Mouse (Mus musculus) left cerebral cortex, postnatal 10 days (tissue): ENCODE data around the gene Bpifb2. TPM values are rescaled to one million over a fixed set of nuclear protein-coding genes. Genes with fewer than 3 reads are reported as not detected.
"Not testable (repeated sequence)": the region's sequence is repeated elsewhere in the genome, so short reads cannot be mapped to it uniquely, and the experiment has no call there.

ENCODE experiments used
- DNase-seq, 2 experiments: peaks; one replicate each; pipeline ENCODE4 v3.0.0; 2021 to 2022; ENCODE audit warnings: low spot score in 2 of 2, mixed read lengths in 1 of 2; ENCODE audit errors: extremely low spot score in 1 of 2
- intact Hi-C: fragments of 180-260 bp; cut with DNase I; formaldehyde crosslinking; loops from one replicate; pipeline ENCODE4 v1.15.1; 2025
- total RNA-seq, 2 experiments: library from RNA; stranded (reverse); gene quantifications; 2 replicates each; pipeline ENCODE4 v1.2.3; 2021

Bpifb2 gene
- total RNA-seq = not detected

DNA sequence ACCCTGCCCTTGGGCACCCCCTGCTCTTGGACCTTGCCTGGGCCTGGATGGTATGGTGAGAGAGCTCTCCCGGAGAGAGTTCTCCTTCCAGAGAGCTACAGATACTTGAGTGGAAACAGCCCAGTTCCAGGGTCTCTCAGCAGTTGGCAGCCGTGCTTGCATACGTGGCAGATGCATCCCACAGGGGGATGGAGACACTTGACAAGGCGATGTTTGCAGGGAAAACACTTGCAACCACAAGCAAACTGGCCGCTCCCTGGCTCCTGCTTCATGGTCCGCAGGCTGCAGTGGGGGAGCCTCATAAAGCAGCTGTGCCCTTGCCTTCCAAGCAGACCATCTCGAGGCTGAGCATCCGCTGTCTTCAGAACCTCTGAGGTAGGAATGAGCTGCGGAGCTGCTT lies at the start of gene Bpifb2:
Gene Bpifb2, plus strand, starts transcription at position 301 of the 400 bp plus-strand sequence.
- intact Hi-C loops = no loop called here
- peak in 1 of 2 experiments; percentile 13 for DNase-seq

DNA sequence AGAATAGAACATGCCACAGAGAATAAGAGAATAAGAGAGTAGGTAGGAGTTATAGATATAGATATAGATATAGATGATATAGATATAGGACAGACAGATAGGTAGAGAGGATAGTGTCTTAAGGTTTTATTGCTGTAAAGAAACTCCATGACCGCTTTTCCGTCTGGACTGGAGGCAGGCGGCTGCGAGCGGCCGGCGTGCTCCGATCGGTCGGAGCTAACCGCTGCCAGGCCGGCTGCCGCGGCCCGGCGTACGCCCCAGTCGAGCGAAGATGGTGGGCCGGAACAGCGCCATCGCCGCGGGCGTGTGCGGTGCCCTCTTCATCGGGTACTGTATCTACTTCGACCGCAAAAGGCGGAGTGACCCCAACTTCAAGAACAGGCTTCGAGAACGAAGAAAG lies 48.9 kb upstream of the Bpifb2 start:
- DNase-seq, intact Hi-C loops: not testable (repeated sequence)

DNA sequence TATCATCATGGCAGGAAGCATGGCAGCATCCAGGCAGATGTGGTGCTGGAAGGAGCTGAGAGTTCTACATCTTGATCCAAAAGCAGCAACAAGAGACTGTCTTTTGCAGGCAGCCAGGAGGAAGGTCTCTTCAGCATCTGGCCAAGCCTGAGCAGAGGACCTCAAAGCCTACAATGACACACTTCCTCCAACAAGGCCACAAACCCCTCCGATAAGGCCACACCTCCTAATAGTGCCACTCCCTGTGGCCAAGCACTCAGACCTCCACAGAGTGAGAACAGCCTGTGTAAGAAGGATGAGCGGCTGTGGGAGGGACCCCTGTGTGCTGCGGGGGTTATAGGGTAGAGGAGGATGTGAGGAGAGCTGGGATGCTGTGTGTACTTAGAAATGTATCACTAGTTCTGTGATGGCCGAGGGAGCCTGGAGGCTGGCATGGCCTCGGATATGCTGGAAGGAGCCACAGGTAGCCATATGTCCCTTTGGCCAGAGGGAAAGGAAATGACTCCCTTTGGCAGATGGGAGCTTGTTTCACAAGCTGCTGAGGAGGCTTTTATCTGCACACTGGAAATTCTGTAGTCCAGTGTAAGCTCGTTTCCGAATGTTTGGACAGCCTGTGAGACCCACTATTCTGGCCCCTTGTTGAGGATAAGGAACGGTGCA lies 47.5 kb upstream of the Bpifb2 start:
- no peak for DNase-seq
- intact Hi-C loops = no loop called here

DNA sequence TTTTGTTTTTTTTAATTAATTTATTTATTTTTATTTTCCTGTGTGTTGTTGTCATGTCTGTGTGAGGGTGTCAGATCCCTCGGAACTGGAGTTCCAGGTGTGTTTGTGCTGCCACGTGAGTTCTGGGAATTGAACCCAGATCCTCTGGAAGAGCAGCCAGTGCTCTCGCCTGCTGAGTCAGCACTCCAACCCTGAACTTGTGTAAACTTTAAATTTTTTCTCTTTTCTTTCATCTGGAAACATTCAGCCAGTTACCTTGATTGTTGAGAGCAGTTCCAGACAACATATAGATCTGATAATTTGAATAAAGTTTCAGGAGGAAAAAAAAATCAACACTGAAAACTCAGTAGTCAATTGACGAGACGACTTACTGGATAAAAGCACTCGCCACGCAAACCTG lies 46.1 kb upstream of the Bpifb2 start:
- DNase-seq = no peak
- intact Hi-C loops = no loop called here

DNA sequence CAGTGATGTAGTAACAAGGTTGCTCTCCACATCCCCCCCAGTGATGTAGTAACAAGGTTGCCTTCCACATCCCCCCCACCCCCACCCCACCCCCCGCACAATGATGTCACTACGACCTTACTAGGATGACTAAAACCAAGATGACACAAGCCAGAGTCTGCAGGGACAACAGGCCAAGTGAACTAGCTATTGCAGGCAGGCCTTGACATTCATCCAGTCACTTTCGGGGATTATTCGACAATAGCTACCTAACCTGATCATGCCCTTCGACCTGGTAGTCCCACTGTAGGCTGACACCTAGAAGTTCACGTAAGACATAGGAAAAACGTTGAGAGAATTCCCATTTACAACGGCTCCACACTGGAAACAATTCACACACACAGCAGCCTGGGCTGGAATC lies 41.6 kb upstream of the Bpifb2 start:
- intact Hi-C loops = no loop called here
- DNase-seq = no peak

DNA sequence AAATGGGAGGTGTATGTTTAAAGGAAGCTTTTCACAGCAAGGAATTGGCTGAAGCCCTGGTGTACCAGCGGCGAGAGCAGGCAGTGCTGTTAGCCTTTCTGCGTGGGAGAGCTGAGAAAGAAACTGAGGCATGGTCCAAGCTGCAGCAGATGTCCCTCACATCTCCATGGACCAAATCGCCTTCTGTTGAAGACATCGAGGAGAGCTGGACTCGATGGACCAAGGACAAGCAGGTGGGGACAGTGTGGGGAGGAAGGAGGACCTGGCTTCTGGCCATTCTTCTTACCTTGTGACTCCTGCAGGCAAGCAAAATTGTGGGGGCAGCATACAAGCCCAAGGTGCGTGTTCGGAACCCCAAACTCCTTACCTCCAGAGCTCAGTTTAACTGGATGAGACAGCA lies 32.0 kb upstream of the Bpifb2 start:
- DNase-seq = no peak
- intact Hi-C loops = no loop called here

DNA sequence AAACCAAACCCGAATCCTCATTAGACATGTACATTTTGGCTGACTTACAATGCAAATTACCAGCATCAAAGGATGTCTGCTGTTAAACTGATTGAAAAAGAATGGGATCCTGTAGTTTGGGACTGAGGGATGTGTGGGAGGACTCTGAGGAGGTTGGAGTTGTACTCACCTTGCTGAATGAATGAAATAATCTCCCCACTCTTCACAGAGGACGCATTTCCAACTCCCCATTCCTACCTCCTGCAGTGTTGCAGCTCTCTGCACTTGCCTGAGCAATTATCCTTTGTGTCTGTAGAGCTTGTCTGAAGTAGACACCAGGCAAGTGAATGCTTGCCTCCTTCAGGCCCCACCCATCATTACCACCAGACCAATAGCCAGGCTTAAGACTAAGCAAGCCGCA lies 26.5 kb upstream of the Bpifb2 start:
- intact Hi-C loops = no loop called here
- DNase-seq = no peak

DNA sequence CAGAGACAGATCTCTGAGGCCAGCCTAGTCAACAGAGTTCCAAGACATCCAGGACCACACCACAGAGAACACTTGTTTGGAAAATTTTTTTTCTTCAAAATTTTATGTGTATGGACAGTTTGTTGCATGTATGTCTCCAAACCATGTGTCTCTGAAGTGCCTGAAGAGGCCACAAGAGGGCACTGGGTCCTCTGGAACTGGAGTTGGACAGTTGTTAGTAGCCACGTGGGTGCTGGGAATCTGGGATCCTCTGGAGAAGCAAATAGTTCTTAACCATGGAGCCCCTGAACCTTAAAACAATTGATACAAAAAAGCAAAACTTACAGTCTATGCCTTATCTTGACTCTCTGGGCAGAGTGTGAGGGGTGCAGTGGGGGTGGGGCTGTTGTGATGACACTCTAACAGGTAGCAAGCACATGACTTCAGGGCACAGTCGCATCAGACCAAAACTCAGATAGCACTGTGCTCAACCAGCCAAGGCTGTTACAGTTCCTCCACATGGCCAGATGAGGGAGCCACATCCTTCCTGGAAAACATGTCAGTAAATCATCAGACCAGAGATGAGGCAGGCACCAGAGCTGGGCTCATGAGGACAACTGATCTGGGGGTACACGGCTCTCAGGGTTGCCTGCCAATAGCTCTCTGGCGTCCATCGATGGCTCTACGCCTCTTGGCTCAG lies 24.4 kb upstream of the Bpifb2 start:
- intact Hi-C loops = loop anchor here (2.0 kb wide), 1 partner anchor 182 kb away; no protein-coding TSS in a partner anchor
- no peak for DNase-seq

DNA sequence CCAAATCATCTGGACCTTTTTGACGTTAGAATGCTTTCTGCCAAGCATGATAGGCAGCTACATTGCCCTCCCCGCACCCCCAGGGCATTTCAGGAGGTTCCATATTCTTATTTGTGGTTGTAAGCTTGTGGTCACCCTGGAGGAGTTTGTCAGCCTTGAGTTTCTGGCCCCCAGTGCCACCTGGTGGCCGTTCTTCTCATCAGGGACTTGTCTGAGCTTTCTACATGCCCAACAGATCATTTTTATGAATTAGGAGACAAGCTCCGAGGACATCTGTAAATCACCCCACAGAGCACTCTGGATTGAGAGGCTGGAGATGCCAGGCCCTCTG lies 23.9 kb upstream of the Bpifb2 start:
- peak; percentile 28 to 65 for DNase-seq
- intact Hi-C loops = loop anchor here (2.0 kb wide), 1 partner anchor 182 kb away; no protein-coding TSS in a partner anchor

DNA sequence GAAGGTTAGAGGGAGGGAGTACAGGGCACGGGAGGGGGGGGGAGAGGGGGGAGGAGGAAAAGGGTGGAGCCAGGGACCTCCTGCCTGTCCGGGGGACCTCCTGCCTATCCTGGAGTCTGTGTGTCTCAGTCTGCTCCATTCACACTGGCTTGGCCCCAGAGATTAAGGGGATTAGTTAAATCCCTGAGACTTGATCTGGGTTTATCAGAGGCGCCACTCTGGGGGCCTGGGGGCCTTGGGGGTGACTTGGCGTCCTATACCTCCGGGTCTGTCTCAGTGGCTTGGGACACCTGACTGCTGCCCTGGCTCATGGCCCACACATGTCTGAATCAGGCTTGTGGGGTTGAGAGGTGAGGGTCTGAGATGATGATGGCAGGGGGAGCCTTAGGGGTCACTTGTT lies 21.3 kb upstream of the Bpifb2 start:
- DNase-seq = no peak
- intact Hi-C loops = no loop called here

DNA sequence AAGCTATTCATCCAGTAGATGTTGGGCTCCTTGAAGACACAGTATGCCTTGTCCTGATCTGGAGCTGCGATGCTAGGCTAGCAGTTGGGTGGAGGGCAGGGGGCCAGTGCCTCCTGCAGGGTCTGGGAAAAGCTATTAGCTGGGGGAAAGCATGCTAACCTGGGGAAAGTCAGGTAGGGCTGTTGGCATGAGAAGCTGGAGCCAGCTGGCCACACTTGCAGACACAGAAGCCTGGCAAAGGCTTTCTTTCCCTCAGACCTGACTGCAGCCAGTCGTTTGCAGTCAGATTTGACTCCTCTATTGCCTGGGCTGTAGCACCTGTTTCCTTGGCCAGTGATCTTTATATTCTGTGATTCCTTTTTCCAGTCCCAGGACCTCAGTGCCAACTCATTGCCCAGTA lies 15.3 kb upstream of the Bpifb2 start:
- intact Hi-C loops = no loop called here
- peak in 1 of 2 experiments; percentile 13 for DNase-seq

DNA sequence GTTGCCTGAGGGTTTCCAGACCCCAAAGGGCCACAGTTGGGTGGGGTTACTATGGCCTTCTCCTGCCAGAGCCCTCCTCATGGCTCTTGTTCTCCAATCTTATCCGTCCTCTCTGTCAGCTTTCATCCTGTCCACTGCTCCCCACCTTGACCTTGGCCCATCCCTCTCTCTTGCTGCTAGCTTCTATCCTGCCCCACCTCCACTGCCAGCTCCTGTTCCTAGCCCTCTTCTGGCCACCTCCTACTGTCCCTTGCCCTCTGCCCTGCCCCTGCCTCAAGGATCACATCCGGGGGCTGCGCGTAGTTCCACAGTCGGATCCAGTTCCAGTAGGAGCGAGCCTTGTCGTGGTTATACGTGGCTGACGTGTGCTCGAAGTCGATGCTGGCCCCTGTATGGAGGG lies 14.5 kb upstream of the Bpifb2 start:
- intact Hi-C loops = no loop called here
- DNase-seq = no peak

DNA sequence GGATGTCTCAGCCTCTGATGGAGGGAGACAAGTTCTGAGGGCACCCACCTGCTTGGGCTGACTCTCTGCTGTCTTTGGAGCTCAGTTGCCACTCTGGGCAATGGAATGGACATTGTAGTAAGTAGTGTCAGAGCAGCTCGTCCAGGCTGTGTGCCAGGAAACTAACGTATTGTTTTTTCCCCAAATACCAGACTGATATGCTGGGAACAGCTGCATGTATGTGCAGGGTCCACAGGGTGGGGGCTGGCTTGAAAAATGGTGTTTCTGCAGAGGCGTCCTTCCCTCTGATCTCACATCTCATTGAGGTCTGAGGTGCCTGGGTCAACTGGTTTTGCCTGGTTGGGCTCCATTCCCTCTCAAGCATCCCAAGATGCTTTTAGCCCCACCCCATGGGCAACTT lies 14.1 kb upstream of the Bpifb2 start:
- DNase-seq = no peak
- intact Hi-C loops = no loop called here

DNA sequence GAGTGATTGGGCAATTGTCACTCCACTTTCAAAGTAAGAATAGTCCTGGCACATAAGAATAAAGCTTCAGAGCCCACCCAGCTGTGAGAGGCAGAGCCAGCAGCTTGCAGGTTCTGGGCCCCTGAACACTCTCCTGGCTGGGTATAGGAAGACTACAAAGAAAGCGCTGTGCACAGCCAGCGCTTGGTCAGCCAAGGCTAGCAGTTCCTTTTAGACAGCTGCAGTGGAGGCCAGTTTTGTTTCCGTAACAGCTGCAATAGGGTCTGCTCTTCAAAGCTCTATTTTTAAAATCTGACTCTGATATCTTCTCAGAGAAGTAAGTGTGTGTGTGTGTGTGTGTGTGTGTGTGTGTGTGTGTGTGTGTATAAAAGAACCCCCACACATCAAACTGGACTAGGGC lies 12.9 kb upstream of the Bpifb2 start:
- intact Hi-C loops = no loop called here

DNA sequence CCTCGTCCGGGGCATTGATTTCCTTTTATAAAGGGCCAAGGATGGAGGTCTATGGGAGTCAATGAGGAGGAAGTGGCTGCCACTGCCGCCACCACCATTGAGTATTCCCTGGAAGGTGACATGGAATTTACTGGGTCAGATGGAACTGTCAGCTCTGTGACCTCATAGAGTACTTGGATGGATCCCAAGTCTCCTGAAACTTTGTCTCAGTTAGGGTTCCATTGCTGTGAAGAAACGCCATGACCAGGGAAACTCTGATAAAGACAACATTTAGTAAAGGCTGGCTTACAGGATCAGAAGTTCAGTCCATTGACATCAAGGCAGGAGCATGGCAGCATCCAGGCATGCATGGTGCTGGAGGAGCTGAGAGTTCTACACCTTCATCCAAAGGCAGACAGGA lies 3.9 kb upstream of the Bpifb2 start, which contains the start of gene Sun5:
Gene Sun5, minus strand, starts transcription at position 101 of the 400 bp plus-strand sequence.
- DNase-seq = no peak
- intact Hi-C loops = no loop called here

More for the DNA sequence above, 12.9 kb upstream of the Bpifb2 start:
- peak in 1 of 2 experiments; percentile 5 for DNase-seq

DNA sequence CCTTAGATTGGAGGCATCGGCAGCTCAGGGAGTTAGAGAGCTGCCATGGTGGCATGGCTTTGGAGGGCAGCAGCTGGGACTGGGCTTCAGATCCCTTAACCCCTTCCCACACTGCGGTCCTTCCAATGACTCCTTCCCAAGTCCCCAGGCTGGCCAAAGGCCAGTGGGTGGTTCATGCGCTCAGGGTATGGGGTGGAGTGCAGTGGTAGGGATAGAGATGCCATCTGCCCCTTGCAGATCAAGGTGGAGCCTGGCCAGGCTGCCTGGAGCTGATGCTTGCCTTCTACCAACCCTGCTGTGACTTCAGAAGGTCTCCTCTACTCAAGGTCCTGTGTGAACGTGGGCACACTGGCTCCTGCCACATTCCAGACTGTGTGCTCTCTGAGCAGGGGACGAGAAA lies 24.3 kb downstream of the Bpifb2 start:
- intact Hi-C loops = no loop called here
- no peak for DNase-seq

DNA sequence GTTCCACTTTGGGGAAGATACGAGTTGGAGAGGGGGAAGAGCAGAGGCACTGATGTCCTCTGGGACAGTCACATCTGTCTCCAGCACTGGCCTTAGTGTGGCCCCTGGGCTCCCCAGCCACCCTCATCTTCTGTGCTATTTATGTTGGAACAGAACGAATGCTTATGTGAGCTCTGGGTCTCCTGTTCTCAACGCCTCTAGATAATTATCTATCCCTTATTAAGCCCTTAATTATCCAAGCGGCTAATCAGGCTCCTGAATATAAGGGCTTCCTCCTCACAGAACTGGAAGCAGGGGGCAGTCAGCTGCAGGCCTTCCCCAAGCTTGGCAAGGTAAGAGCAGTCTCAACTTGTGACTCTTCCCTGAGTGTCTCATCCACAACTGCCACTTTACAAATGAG lies 25.2 kb downstream of the Bpifb2 start, which contains the start of gene Bpifb6:
Gene Bpifb6, plus strand, starts transcription at position 301 of the 400 bp plus-strand sequence.
- intact Hi-C loops = no loop called here
- DNase-seq = no peak

DNA sequence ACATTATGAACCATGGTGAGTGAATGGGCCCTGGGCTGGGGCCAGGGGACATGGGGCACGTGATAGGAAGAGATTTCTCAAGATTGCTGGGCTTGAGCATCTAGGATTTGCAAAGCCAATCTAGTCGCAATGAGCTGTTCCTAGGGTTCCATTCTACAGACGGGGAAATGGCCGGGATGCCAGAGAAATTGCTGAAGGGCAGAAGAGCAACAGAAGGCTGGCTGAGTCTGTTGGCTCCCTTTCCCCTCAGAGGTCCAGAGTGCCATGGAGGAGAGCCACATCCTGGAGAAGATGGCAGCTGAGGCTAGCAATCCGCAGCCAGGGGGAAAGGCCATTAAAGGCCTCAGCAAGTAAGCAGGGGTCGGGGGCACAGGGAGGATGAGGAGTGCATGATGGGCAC lies 27.9 kb downstream of the Bpifb2 start:
- no peak for DNase-seq
- intact Hi-C loops = no loop called here

DNA sequence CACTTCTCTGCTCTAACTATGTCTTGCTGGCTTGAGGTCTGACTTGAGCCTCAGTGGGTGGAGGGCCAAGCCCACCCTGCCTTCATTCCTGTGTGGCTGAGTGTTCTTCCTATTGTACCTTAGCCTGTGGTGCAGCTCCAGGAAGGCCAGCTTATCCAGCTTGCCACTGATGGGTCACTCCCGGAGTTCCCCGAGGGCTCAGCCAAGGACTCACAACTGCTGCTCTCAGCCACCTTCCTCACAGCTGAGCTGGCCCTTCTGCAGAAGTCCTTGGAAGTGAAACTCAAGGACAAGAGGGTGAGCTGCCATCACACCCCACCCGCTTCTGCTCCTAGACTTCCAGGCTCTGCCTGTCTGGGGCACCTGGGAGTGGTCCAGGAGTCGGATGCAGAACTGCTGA lies 31.8 kb downstream of the Bpifb2 start:
- intact Hi-C loops = no loop called here
- DNase-seq = no peak

DNA sequence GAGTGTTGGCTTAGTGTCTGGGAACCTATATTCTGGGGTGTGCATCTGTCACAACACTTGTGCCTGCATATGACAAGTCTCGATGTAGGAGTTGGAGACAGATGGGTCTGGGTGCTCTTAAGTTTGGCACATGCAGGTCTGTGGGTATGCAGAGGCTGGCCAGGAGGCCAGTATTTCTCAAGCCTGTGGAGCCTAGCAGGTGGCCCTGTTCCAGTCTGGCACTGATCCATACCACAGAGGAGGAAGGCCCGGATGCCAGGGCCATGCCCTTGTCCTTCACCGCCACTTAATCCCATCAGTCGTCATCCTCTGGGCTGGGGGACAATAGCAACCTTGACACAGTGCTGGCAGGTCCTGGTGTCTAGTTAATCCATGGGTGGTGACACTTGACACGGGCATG lies 39.3 kb downstream of the Bpifb2 start:
- DNase-seq = peak; percentile 29 to 40

DNA sequence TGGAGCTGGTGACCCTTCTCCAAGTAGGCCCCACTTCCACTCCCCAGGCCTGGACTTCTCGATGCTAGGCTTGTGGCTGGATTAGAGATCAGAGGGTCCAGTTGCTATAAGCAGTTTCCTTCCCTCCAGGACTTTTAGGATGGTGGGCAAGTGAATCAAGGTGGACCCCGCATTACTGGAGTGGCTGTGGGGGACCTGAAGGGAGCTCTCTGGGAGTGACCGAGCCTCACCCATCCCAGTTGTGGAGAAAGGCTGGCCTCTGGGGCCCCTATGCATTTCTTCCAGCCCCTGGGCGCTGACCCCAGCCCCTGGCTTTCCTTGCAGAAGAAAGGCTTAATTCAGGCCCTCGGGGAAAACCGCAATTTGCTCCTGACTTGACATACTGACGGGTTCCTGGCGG lies 43.1 kb downstream of the Bpifb2 start, which contains the start of gene Bpifb3:
Gene Bpifb3, plus strand, starts transcription at position 301 of the 400 bp plus-strand sequence.
- no peak for DNase-seq
- intact Hi-C loops = no loop called here

More for the DNA sequence above, 39.3 kb downstream of the Bpifb2 start:
- intact Hi-C loops = no loop called here
